Mouse (Mus musculus): Measurements from ENCODE around the gene Rabep1.

- no peak for TF ChIP-seq CTCF (IDR thresholded peaks at IDR 0.05; ENCODE audit: low read depth)
- TF ChIP-seq EP300 (IDR thresholded peaks at IDR 0.05; ENCODE audit: low read depth), result no peak
Observed at GRCm38 (mm10) chr11:70828975-70829615, 15.5 kb upstream of the Rabep1 start.
